Mouse (Mus musculus) kidney, adult 2 months (tissue): ENCODE results near the gene Gp1bb. TPM values are rescaled to one million over a fixed set of nuclear protein-coding genes. Genes with fewer than 3 reads are reported as not detected.

Experiments
- DNase-seq: peaks from one replicate; pipeline ENCODE4 v3.0.0; 2021
- H3K27ac ChIP-seq: fragments of 200-500 bp; 2 replicates; pipeline ENCODE4 v1.5.1; 2012; ENCODE audit warnings: low read depth, low read length, control low read depth, inconsistent platforms; ENCODE audit not compliant: insufficient read depth
- H3K27me3 ChIP-seq: fragments of 200-500 bp; replicated peaks from 2 replicates; pipeline ENCODE4 v1.6.1; 2012; ENCODE audit warnings: mild to moderate bottlenecking, moderate library complexity, low read length, inconsistent platforms; ENCODE audit not compliant: control insufficient read depth, insufficient read depth
- H3K36me3 ChIP-seq: fragments of 200-500 bp; 2 replicates; pipeline ENCODE4 v1.6.1; 2012; ENCODE audit warnings: mild to moderate bottlenecking, moderate library complexity, low read length, inconsistent platforms; ENCODE audit not compliant: control insufficient read depth, insufficient read depth
- H3K4me1 ChIP-seq: fragments of 200-500 bp; 2 replicates; pipeline ENCODE4 v1.6.1; 2011; ENCODE audit warnings: low read length; ENCODE audit not compliant: control insufficient read depth, insufficient read depth
- H3K4me3 ChIP-seq: fragments of 200-500 bp; 2 replicates; pipeline ENCODE4 v1.5.1; 2011; ENCODE audit warnings: mild to moderate bottlenecking, low read depth, low read length, control low read depth; ENCODE audit not compliant: insufficient read depth
- CTCF ChIP-seq: fragments of 200-500 bp; conservative IDR thresholded peaks from 2 replicates; pipeline ENCODE4 v1.5.1; 2011; ENCODE audit warnings: low read depth, mild to moderate bottlenecking, control low read depth, low read length, moderate library complexity, mixed read lengths; ENCODE audit not compliant: insufficient read depth, insufficient read length
- POLR2A ChIP-seq: fragments of 200-500 bp; IDR thresholded peaks from one replicate; pipeline ENCODE4 v1.6.1; 2011; ENCODE audit warnings: low read depth, low read length, control low read depth
- WGBS: fragments of 180-500 bp; shearing (Covaris S2); methylation state at CpG from one replicate; pipeline ENCODE4 v1.1.7; 2018; 5-methylcytosine and 5-hydroxymethylcytosine counted together
- polyA plus RNA-seq: library from polyadenylated mRNA; depleted of rRNA; stranded (reverse); fragments of >200 nt; gene quantifications from 2 replicates; pipeline ENCODE4 v1.2.3, GENCODE M21; 2012

Gene Gp1bb
- polyA plus RNA-seq, 1 experiment = 0.34 TPM

- 74% methylated on average over 10 of the region's 10 CpGs for WGBS
- H3K27me3 ChIP-seq = peaks cover 10% of the 10 kb centered on the region
Observed at GRCm38 (mm10) chr16:18584901-18585510, 37.2 kb downstream of the Gp1bb start.

GRCm38 (mm10) chr16:18583673-18584357 is 38.4 kb downstream of the Gp1bb start:
- DNase-seq = no peak
- Histone ChIP-seq H3K4me1 (no peaks in the 10 kb centered on the region), H3K27me3 (peaks cover 10% of the 10 kb centered on the region), H3K27ac (no peak overlapping the region), H3K36me3 (no peaks in the 10 kb centered on the region), H3K4me3 (no peak overlapping the region)
- no peak for TF ChIP-seq POLR2A
- TF ChIP-seq CTCF = no peak
- 69% methylated on average over 10 of the region's 10 CpGs for WGBS

More at GRCm38 (mm10) chr16:18584901-18585510, 37.2 kb downstream of the Gp1bb start:
- no peaks in the 10 kb centered on the region for H3K36me3 ChIP-seq
- H3K4me1 ChIP-seq = no peaks in the 10 kb centered on the region
- no peak overlapping the region for H3K4me3 ChIP-seq
- H3K27ac ChIP-seq = no peak overlapping the region
- DNase-seq = no peak
- no peak for TF ChIP-seq POLR2A
- TF ChIP-seq CTCF = no peak

DNA sequence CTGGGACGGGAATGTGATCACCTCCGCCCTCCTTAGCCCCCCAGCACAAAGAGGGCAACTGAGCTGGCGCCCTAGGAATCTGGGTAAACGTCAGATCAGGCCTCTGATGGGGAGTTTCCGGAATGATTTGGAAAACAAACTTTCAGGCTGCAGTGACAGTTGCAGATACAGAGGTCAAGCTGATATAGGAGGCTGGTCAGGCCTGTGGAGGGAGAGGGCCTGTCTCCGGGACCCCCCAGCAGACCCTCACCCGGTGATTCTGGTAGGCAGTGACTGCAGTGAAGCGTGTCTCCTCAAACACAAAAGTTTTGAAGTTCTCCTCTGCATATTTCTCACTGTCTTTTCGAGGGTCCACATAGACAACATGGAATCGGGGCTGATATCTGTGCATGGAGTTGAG is 39.0 kb downstream of the Gp1bb start:
- DNase-seq = no peak
- no peak overlapping the region for H3K27ac ChIP-seq
- H3K4me1 ChIP-seq = no peaks in the 10 kb centered on the region
- 67% methylated on average over 10 of the region's 10 CpGs for WGBS
- H3K36me3 ChIP-seq = no peaks in the 10 kb centered on the region
- TF ChIP-seq POLR2A (no peak), CTCF (no peak)
- H3K27me3 ChIP-seq = peaks cover 10% of the 10 kb centered on the region
- no peak overlapping the region for H3K4me3 ChIP-seq

DNA sequence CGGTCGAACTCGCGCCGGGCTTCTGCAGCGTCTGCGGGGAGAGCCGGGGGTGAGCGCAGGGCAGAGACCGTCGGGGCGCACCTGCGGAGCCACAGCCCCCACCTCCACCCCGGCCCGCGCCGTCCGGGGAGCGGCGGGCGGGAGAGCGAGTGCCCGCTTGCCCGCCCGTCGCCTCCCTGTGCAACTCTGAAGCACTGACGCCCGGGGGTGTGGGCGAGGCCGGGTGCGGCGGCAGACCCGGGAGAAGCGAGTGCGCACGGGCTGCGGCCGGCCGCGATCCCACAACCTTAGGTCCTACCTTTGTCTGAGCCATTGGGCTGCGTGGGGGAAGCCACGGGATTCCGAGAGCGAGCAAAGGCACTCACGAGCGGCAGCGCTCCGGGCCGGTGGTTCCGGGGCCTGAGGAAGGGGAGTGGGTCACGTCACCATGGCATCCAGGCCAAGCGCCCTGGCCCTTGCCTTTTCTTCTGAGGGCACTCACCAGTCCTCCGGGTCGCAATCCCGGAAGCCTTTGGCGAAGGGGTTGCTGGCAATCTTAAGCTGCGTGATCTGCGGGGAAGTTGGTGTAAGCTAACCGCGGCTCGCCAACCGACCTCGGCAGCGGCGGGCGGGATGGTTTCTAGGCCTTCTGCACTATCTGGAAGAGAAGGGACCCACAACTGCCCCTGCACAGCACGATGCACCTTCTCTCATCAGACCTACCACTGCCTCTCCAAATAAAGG is 39.6 kb downstream of the Gp1bb start:
- Histone ChIP-seq H3K36me3 (no peaks in the 10 kb centered on the region), H3K4me1 (no peaks in the 10 kb centered on the region), H3K27me3 (peaks cover 10% of the 10 kb centered on the region), H3K27ac (no peak overlapping the region), H3K4me3 (peak overlapping the region; percentile 36; the same call in 1 of the 2 replicates)
- TF ChIP-seq POLR2A (no peak), CTCF (no peak)
- WGBS = 10% methylated on average over 67 of the region's 67 CpGs
- DNase-seq = no peak

- peak; percentile 15 for DNase-seq
- WGBS = 2% methylated on average over 65 of the region's 66 CpGs
- H3K4me1 ChIP-seq = no peaks in the 10 kb centered on the region
- H3K27ac ChIP-seq = no peak overlapping the region
- H3K27me3 ChIP-seq = peaks cover 10% of the 10 kb centered on the region
- peak overlapping the region; percentile 36 for H3K4me3 ChIP-seq
- TF ChIP-seq POLR2A (no peak), CTCF (no peak)
- no peaks in the 10 kb centered on the region for H3K36me3 ChIP-seq
Observed at GRCm38 (mm10) chr16:18581623-18582205, 40.5 kb downstream of the Gp1bb start.

DNA sequence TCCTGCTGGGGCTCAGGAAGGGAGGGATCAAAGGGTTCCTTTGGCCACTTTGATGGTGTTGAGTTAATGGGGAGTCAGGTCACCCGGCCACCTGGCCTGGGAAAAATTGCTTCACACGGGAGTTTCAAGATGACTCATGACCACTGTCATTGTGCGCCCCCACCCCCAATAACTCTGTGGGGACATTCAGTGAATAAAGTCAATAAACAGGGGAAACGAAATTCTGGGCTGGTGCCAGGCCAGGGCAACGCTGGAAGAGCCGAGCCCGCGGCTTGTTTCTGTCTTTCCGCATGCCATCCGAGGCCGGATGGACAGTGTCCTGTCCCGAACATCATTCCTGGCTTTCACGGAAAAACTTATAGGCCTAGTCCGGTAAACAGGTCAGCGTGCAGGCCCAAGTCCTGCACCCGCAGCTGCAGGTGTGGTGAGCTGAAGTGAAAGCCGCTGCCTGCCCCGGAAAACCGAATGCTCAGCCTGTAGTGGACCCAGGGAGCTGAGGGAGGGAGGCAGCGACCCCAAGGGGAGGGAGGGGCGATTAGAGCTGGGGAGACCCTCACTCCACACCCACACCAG is 41.1 kb downstream of the Gp1bb start:
- Histone ChIP-seq H3K36me3 (no peaks in the 10 kb centered on the region), H3K27me3 (peaks cover 10% of the 10 kb centered on the region), H3K4me3 (no peak overlapping the region), H3K27ac (no peak overlapping the region), H3K4me1 (no peaks in the 10 kb centered on the region)
- no peak for DNase-seq
- WGBS = 21% methylated on average over 21 of the region's 21 CpGs
- no peak for TF ChIP-seq POLR2A
- no peak for TF ChIP-seq CTCF

GRCm38 (mm10) chr16:18580389-18580788 is 41.8 kb downstream of the Gp1bb start:
- Histone ChIP-seq H3K27ac (no peak overlapping the region), H3K4me3 (no peak overlapping the region), H3K4me1 (no peaks in the 10 kb centered on the region), H3K36me3 (no peaks in the 10 kb centered on the region), H3K27me3 (peaks cover 10% of the 10 kb centered on the region)
- 55% methylated on average over 2 of the region's 2 CpGs for WGBS
- DNase-seq = no peak
- no peak for TF ChIP-seq CTCF
- TF ChIP-seq POLR2A = no peak
